Mouse (Mus musculus) ES-E14 (cell line): ENCODE data around the gene Polr3b.

Source experiments
- HCFC1 ChIP-seq: IDR thresholded peaks from 2 replicates; pipeline ENCODE4 v1.6.1; 2012; ENCODE audit warnings: low read length, inconsistent platforms, borderline replicate concordance; ENCODE audit not compliant: insufficient read depth
- ZNF384 ChIP-seq: IDR thresholded peaks from 2 replicates; pipeline ENCODE4 v1.6.1; 2012; ENCODE audit warnings: low read depth, low read length, inconsistent platforms

DNA sequence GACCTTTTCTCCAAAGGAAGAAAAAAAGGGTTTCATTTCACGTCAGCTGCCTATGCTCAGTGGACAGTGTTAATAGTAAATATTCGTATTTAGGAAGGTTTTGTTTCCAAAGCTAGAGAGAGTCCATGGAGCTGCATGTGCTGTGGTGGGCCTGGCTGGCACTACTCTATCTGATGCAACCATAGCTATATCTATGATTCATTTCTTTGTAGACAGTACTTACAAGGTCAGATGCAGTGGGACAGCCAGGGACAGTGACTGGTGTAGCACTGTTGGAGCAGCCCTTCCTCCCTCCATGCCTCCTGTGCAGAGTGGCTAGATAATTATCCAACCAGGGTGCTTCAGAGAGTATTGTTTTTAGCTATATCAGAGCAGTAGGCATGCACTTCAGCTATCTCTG is 9.8 kb upstream of the Polr3b start:
- TF ChIP-seq HCFC1 (no peak), ZNF384 (no peak)
